Mouse (Mus musculus) ES-E14 (cell line): ENCODE measurements at regions not wholly inside any gene's neighbourhood (a gene's known extent, or its start where the extent isn't known, plus 50 kb on each side); places are given as distances from the start of the nearest gene placed in this dataset.
"Not testable (repeated sequence)": the region's sequence is repeated elsewhere in the genome, so short reads cannot be mapped to it uniquely, and the experiment has no call there.

ENCODE experiments used
- DNase-seq: peaks from one replicate; pipeline ENCODE4 v3.0.0-alpha.2; 2013; ENCODE audit warnings: low read depth, low spot score
- H3K27ac ChIP-seq: 2 replicates; pipeline ENCODE4 v1.5.1; 2012; ENCODE audit warnings: low read depth, mild to moderate bottlenecking, low read length, moderate library complexity, mixed read lengths; ENCODE audit not compliant: poor library complexity, insufficient read depth, severe bottlenecking
- H3K36me3 ChIP-seq: 2 replicates; pipeline ENCODE4 v1.6.1; 2012; ENCODE audit warnings: mild to moderate bottlenecking, low read length, moderate library complexity, mixed read lengths; ENCODE audit not compliant: control insufficient read depth, poor library complexity, insufficient read depth, severe bottlenecking
- H3K4me1 ChIP-seq, 2 experiments: fragments of 150-350 bp in 1 of 2; sonication (generic) in 1 of 2; 2 replicates each; pipeline ENCODE4 v1.6.1; 2012; ENCODE audit warnings: low read length in 2 of 2, mild to moderate bottlenecking in 1 of 2, mixed read lengths in 1 of 2; ENCODE audit not compliant: control insufficient read depth in 2 of 2, insufficient read depth in 2 of 2, poor library complexity in 1 of 2
- H3K4me3 ChIP-seq, 2 experiments: fragments of 150-350 bp in 1 of 2; sonication (generic) in 1 of 2; 2 replicates each; pipeline ENCODE4 v1.5.1; 2012; ENCODE audit warnings: low read length in 2 of 2, low read depth in 1 of 2, mild to moderate bottlenecking in 1 of 2, mixed read lengths in 1 of 2; ENCODE audit not compliant: insufficient read depth in 1 of 2, poor library complexity in 1 of 2, severe bottlenecking in 1 of 2
- H3K9ac ChIP-seq: 2 replicates; pipeline ENCODE4 v1.6.1; 2012; ENCODE audit warnings: low read depth, mild to moderate bottlenecking, low read length, mixed read lengths; ENCODE audit not compliant: poor library complexity, insufficient read depth, severe bottlenecking
- H3K9me3 ChIP-seq: fragments of 150-350 bp; sonication (generic); 2 replicates; pipeline ENCODE4 v1.6.1; 2012; ENCODE audit warnings: low read depth, mild to moderate bottlenecking, low read length; ENCODE audit not compliant: control insufficient read depth, insufficient read depth
- CHD2 ChIP-seq: IDR thresholded peaks from 2 replicates; pipeline ENCODE4 v1.6.1; 2014; ENCODE audit warnings: mild to moderate bottlenecking, low read depth, low read length, inconsistent platforms
- HCFC1 ChIP-seq: IDR thresholded peaks from 2 replicates; pipeline ENCODE4 v1.6.1; 2012; ENCODE audit warnings: low read length, inconsistent platforms, borderline replicate concordance; ENCODE audit not compliant: insufficient read depth
- MAFK ChIP-seq: IDR thresholded peaks from 2 replicates; pipeline ENCODE4 v1.6.1; 2014; ENCODE audit warnings: mild to moderate bottlenecking, low read depth, low read length, inconsistent platforms; ENCODE audit not compliant: insufficient read depth
- ZC3H11A ChIP-seq: IDR thresholded peaks from 2 replicates; pipeline ENCODE4 v1.6.1; 2012; ENCODE audit warnings: low read depth, mild to moderate bottlenecking, inconsistent platforms, low read length, borderline replicate concordance
- ZNF384 ChIP-seq: IDR thresholded peaks from 2 replicates; pipeline ENCODE4 v1.6.1; 2012; ENCODE audit warnings: low read depth, low read length, inconsistent platforms
- in situ Hi-C, 2 experiments: fragments of 600-800 bp; cut with MboI; formaldehyde crosslinking; loops; one replicate each; pipeline ENCODE4 v1.15.1; 2025; ENCODE audit warnings: low sequenced_read_pairs in 2 of 2, inconsistent platforms in 1 of 2; ENCODE audit not compliant: unreplicated experiment in 2 of 2

DNA sequence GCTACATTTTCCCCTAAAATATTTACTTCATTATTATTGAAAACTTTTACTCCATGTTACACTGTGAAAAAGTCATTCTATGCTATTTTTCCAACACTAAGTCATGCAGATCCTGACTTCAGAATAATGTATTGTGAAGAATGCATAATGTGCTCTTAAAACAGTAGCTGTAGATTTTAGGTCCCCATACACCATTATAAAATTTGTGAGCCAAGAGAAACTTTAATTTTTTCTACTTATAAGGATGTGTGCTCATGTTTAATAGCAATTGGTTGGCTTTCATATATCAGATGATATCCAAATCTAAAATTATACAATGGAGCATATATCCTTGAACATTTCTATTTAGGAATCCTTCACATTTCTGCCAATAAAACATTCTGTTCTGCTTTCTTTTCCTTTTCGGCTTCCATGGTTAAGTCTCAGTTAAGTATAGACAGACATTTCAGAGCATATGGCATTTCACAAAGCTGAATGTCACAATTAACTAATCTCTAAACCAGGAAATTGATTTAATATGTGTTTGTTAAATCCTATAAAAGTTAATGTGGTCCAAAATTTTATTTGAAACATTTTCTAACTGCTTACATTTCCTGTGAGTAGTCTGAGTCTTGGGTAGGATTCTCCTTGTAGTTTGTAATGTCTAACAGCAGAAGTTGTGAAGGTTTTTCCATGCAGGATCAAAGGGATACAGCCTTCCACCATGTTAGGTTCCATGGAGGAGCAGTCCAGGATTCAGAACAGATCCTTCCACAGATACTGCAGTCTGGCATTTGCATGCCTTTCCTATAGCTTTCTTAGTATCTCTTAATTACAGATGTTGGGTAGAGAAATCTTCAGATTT lies 1567.6 kb downstream of the Kcnt2 start:
- TF ChIP-seq CHD2 = no peak
- TF ChIP-seq ZC3H11A = no peak
- no peak for TF ChIP-seq HCFC1
- no peak for TF ChIP-seq MAFK
- no peak for TF ChIP-seq ZNF384
- in situ Hi-C loops = no loop called here
- DNase-seq = no peak

DNA sequence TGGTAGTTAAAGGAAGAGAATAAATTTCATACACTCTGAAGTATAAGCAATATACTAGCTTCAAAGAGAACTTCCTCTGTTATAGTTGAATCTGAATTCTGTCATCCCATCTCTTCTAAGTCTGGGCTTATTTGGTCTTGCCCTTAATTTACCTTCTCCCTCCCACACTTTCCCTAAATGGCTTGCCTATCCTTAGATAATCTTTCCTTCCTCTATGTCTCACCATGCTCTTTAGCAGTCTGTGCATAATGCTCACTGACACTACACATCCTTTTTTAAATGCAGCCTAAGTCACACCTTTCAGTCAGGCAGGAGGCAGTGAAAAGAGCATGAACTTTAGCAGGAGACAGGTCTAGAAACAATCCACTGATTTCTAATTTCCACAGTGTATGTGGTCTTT lies 1585.5 kb downstream of the Kcnt2 start:
- Histone ChIP-seq H3K4me1 (no peaks in the 10 kb centered on the region), H3K9me3 (no peaks in the 10 kb centered on the region), H3K27ac (no peak overlapping the region), H3K36me3 (no peaks in the 10 kb centered on the region), H3K9ac (no peak overlapping the region), H3K4me3 (no peak overlapping the region)
- TF ChIP-seq CHD2 = no peak
- no peak for TF ChIP-seq ZC3H11A
- TF ChIP-seq ZNF384 = no peak
- no peak for TF ChIP-seq HCFC1
- TF ChIP-seq MAFK = no peak
- no peak for DNase-seq
- in situ Hi-C loops = no loop called here

More for the DNA sequence above, 1567.6 kb downstream of the Kcnt2 start:
- Histone ChIP-seq H3K9me3 (no peaks in the 10 kb centered on the region), H3K27ac (no peak overlapping the region), H3K4me1 (no peaks in the 10 kb centered on the region), H3K4me3 (no peak overlapping the region), H3K36me3 (no peaks in the 10 kb centered on the region), H3K9ac (no peak overlapping the region)

DNA sequence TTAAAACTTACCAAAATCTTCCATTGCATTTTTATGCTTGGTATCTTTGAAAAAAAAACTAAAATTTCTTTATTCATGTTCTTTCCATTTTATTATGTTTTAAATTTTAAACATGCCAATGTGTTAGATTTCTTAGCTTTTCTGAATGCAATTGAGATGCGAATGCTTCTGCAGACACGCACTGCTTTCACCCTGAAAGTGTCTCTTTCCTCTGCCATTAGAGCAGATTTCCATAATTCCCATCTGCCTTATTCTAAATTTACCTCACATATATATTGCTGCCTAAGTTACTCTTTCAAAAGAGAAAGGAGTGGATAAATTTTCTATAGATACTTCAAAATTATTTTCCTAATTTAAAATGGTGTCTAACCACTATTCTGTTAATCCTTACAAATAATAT lies 1596.6 kb downstream of the Kcnt2 start:
- Histone ChIP-seq H3K9ac (no peak overlapping the region), H3K4me1 (no peaks in the 10 kb centered on the region), H3K36me3 (no peaks in the 10 kb centered on the region), H3K27ac (no peak overlapping the region), H3K4me3 (no peak overlapping the region), H3K9me3 (no peaks in the 10 kb centered on the region)
- TF ChIP-seq CHD2 (no peak), HCFC1 (no peak), MAFK (no peak), ZNF384 (no peak), ZC3H11A (no peak)
- no peak for DNase-seq
- in situ Hi-C loops = no loop called here

DNA sequence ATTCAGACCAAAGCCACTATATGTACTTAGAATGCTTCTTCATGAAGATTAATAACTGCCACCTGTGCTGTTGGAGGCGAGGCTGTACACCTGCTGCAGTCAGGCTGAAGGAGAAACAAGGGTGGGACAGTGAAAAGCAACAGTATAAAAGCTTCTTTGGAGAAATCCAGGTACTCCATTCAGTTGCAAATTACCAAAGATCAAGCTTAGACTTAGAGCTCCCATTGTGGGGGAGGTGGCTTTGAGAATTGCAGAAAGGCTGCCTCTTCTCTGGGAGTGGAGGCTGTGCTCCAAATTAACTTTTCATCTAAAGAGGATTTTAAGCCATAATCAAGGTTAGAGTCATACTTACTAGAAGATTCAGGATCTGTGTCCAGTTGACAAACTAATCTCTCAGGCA lies 1607.9 kb downstream of the Kcnt2 start:
- H3K27ac ChIP-seq, in situ Hi-C loops: not testable (repeated sequence)

GRCm38 (mm10) chr1:141884356-141884755 lies 1638.4 kb downstream of the Kcnt2 start:
- Histone ChIP-seq H3K27ac (no peak overlapping the region), H3K4me1 (no peaks in the 10 kb centered on the region), H3K9ac (no peak overlapping the region), H3K9me3 (no peaks in the 10 kb centered on the region), H3K4me3 (no peak overlapping the region), H3K36me3 (no peaks in the 10 kb centered on the region)
- in situ Hi-C loops = no loop called here
- TF ChIP-seq MAFK = no peak
- no peak for TF ChIP-seq CHD2
- no peak for TF ChIP-seq ZNF384
- no peak for TF ChIP-seq ZC3H11A
- no peak for TF ChIP-seq HCFC1
- no peak for DNase-seq

More for the DNA sequence above, 1607.9 kb downstream of the Kcnt2 start:
- DNase-seq = peak; percentile 20
- H3K9me3 ChIP-seq, H3K4me1 ChIP-seq, H3K9ac ChIP-seq, H3K36me3 ChIP-seq, H3K4me3 ChIP-seq: not testable (repeated sequence)
- peak; percentile 74; the same call in 1 of the 2 replicates for TF ChIP-seq ZNF384
